Mouse (Mus musculus) Patski (cell line): ENCODE measurements around the gene Boc. TPM values are rescaled to one million over a fixed set of nuclear protein-coding genes. Genes with fewer than 3 reads are reported as not detected.

ENCODE experiments used
- ATAC-seq: fragments of 100-300 bp; one replicate; pipeline ENCODE4 v1.8.0; 2021
- CTCF ChIA-PET: fragments of 350-600 bp; sonication (Branson Sonifier 250); formaldehyde crosslinking; loops from one replicate; lab custom pipeline; 2022; ENCODE audit warnings: inconsistent platforms; lab: Charles Lee
- POLR2A ChIA-PET: fragments of 350-600 bp; sonication (Branson Sonifier 250); formaldehyde crosslinking; loops from one replicate; lab custom pipeline; 2022; ENCODE audit warnings: antibody characterized with exemption, inconsistent platforms; lab: Charles Lee
- DNase-seq: peaks from one replicate; pipeline ENCODE4 v3.0.0-alpha.2; 2011; ENCODE audit warnings: low read depth, low spot score
- H3K27me3 ChIP-seq: fragments of 371-371 bp; one replicate; pipeline ENCODE4 v1.5.1; 2021
- CTCF ChIP-seq: fragments of 100-300 bp; IDR thresholded peaks from one replicate; pipeline ENCODE4 v1.5.1; 2021
- in situ Hi-C: fragments of 300-500 bp; cut with MboI; formaldehyde crosslinking; loops from 3 replicates; pipeline ENCODE4 v1.11.1; 2018; ENCODE audit warnings: low pct_unique_long_range_greater_than_20kb, mixed read lengths
- polyA plus RNA-seq: library from polyadenylated mRNA; unstranded; gene quantifications from one replicate; pipeline ENCODE4 v1.2.3, GENCODE M21; 2021

The Boc gene
- polyA plus RNA-seq, 1 experiment from 2014 or later, result 13.8 TPM

DNA sequence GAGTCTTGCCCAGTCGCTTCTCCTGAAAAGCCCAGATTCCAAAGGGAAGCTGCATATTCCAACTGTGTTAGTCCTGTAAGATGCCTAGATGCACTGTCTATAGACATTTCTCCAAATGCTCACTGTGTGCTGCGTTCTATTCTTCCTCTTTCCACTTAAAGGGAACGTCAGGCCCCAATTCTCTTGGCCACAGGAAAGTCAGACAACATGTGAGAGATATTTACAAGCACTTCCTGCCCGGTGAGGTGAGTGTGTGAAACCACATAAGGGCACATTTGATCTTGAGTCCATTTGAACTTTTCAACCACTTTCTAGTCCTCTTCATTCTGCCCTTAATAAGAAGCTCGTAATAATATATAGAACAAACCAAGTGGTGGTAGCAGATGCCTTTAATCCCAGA lies 50.7 kb downstream of the Boc start:
- ChIA-PET CTCF (interaction anchor here (1.2 to 1.6 kb wide), 2 partner anchors 15 to 24 kb away, joined by 4 read pairs; no protein-coding TSS in a partner anchor), POLR2A (no interaction called here)
- ATAC-seq, result no peak
- no peak for TF ChIP-seq CTCF
- no peaks in the 10 kb centered on the region for H3K27me3 ChIP-seq
- DNase-seq, result no peak
- in situ Hi-C loops, result no loop called here

DNA sequence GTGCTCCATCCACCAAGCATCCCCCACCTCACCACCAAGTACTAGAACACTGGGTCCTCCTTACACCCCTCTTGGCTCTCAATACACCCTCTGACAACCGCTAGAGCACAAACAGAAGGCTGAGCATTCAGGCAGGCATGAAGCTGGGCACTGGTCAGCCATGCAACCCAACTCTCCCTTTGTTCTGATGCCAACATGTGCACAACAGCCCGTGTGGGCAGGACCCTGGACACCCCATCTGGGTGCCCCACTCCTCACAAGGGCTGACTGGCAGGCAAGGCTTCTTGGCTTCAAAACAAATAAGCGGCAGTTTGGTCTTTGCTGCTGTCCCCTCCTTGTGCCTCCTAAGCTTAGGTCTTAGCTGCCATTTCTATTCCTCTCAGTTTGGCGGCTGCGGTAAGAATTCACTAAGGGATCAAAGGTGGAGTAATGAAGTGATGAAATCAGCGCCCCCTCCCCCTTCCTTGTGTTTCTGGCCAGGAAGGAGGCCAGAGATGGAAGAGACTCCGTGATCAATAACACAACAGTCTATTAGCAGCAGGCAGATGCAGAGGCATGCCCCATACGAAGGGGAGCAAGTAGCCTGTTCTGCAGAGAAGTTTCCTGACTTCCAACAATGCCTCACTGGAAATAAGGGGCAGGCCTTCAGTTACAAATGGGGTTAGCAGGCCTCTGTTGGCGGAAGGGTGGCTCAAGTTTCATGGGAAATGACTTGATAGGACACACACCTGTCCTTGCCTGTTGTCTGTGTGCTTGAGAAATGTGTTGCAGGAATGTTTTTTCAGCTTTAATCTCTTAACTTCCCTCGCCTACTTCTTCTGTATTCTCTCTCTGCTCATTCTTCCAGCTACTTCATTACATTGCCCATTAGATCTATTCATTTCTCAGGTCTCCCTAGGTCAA lies 51.4 kb downstream of the Boc start:
- no peaks in the 10 kb centered on the region for H3K27me3 ChIP-seq
- DNase-seq (no peak), ATAC-seq (peak; percentile 12)
- ChIA-PET POLR2A (no interaction called here), CTCF (interaction anchor here (0.9 to 1.6 kb wide), 5 partner anchors 12 to 210 kb away, joined by 3 to 4 read pairs (median 4); no protein-coding TSS in a partner anchor)
- no peak for TF ChIP-seq CTCF
- in situ Hi-C loops, result no loop called here

DNA sequence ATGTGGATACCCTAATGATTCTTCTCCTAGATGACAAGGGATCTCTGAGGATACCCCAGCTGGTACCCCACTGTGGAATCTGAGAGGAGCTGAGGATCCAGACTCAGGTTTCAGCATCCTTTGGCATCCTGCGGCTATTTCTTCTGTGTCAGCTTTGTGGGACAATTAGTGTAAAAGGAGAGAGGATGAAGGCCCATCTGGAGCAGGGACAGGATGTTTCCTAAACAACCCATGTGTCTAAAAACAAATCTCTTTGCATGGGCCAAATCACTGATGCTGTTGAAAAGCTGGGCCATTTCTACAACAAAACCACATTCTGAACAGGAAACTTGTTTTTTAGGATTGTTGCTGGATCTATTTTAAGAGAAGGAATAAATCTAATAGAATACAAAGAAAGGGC lies 53.5 kb downstream of the Boc start:
- POLR2A ChIA-PET, result no interaction called here
- CTCF ChIA-PET, result interaction anchor here (0.8 kb wide), 1 partner anchor 66 kb away, joined by 3 read pairs; no protein-coding TSS in a partner anchor
- in situ Hi-C loops, result no loop called here
- ATAC-seq (no peak), DNase-seq (no peak)
- TF ChIP-seq CTCF, result no peak
- H3K27me3 ChIP-seq, result no peaks in the 10 kb centered on the region

DNA sequence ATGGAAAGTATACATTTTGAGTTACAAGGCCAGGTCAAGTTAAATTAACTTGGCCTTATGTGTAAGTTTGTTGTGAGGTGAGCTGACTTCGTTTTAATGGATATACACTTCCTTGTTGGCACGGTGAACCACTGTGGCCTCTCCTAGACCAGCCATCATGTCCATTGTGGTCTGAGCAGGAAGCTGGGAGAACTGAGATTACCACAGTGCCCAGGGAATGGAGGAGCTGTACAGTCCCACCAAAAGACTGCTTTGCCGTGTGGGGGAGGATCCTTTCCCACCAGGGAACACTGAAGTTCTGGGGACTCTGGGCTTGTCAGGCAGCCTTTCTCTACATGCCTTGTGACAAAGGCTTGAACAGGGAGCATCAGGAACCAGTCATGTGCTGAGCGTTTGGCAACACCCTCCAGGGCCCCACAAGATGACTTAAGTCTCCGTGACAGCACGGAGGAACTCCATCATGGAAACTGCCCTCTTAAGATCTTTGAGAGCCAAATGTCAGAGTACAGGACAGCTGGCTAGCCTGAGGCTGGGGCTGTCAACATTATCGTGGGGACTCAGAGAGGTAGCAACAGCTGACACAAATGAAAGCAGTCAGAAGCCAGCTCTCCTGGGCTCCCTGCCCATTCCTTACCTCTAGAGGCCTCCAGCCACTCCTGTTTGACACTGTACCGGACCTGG lies 55.7 kb downstream of the Boc start:
- no peak for TF ChIP-seq CTCF
- in situ Hi-C loops, result no loop called here
- DNase-seq (no peak), ATAC-seq (no peak)
- CTCF ChIA-PET, result interaction anchor here (0.7 kb wide), 1 partner anchor 1307 kb away, joined by 3 read pairs; no protein-coding TSS in a partner anchor
- POLR2A ChIA-PET, result interaction anchor here (0.7 kb wide), 3 partner anchors 10 to 37 kb away, joined by 4 to 8 read pairs (median 5); no protein-coding TSS in a partner anchor
- no peaks in the 10 kb centered on the region for H3K27me3 ChIP-seq

DNA sequence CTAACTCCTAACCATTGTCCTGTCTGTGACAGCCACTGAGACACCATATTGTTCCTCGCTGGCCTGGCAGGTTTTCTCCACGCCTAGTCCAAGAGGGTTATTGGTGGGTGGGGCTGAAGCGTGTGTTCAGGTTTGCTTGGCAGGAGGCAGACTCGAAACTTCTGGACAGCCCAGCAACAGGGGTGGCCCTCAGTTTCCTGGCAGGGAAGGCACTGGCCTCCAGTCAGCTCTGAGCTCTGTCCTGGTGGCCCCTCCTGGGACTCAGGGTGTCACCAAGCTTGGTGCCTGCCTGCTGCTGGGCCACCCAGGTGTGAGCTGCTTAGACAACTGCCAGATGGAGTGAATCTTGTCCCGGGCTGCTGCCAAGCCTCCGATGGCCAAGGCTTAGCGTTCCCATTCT lies 56.4 kb downstream of the Boc start:
- no peak for ATAC-seq
- in situ Hi-C loops, result no loop called here
- POLR2A ChIA-PET, result interaction anchor here (0.7 kb wide), 3 partner anchors 10 to 38 kb away, joined by 4 to 8 read pairs (median 5); no protein-coding TSS in a partner anchor
- no peak for DNase-seq
- CTCF ChIA-PET, result no interaction called here
- no peaks in the 10 kb centered on the region for H3K27me3 ChIP-seq
- TF ChIP-seq CTCF, result no peak

DNA sequence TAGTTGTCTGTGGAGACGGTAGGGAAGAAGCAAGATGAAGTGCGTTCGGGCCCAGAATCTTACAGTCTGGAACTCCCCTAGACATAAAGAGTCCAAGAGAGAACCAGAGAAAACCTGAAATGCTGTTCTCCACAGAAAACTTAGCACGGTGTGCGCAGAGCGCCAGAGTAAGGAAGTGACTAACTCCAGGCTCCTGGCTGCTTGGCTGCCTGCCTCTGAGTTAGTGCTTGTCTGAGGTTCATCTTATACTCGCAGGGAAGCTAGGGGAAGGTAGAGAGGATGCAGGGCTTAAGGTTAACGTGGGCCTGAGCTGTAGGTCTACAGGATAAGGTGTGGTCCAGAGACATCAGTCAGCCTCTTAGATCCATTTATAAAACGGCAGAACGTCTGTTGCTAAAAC lies 56.9 kb downstream of the Boc start:
- no peak for ATAC-seq
- CTCF ChIA-PET, result no interaction called here
- TF ChIP-seq CTCF, result no peak
- no peak for DNase-seq
- in situ Hi-C loops, result no loop called here
- POLR2A ChIA-PET, result no interaction called here
- H3K27me3 ChIP-seq, result no peaks in the 10 kb centered on the region

DNA sequence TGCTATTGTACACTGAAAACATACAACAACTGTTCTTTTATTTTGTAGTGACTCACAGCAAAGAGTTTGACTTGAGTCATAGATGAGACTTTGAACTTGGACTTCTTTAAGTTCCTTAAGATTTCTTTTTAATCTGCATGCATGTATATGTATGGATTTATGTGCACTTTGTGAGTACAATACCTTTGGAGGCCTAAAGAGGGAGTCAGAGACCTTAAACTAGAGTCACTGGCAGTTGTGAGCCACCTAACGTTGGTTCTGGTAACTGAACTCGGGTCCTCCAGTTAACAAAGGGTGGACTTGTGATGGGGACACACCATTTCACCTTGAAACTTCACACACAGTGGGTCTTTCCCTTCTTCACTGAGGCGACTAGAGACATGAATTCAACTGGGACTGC lies 60.2 kb downstream of the Boc start:
- CTCF ChIA-PET, result no interaction called here
- H3K27me3 ChIP-seq, result no peaks in the 10 kb centered on the region
- DNase-seq, result no peak
- no peak for TF ChIP-seq CTCF
- POLR2A ChIA-PET, result no interaction called here
- in situ Hi-C loops, result no loop called here
- ATAC-seq, result no peak

DNA sequence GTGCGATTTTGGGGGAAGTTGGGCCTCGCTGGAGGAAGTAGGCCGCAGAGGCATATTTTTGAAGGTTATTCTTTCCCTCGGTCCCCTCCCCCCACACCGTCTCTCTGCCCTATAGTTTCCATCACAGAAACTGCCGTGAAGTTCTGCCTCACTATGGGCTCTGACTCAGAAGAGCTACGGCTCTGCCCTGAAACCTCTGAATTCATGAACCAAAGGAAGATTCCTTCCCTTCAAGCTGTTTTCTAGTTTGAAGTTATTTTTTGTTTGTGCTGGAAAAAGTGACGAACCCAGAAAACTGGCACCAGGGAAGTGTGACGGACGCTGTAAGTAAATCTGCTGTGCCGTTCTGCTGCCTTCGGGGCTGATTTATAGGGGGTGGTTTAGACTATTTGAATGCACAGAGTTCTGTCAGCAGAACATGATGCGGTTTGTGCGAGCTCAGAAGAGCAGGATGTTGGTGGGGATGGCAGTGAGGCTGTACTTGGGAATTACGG lies 61.7 kb downstream of the Boc start:
- no peak for ATAC-seq
- ChIA-PET CTCF (no interaction called here), POLR2A (interaction anchor here (0.6 kb wide), 1 partner anchor 669 kb away, joined by 6 read pairs; no protein-coding TSS in a partner anchor)
- H3K27me3 ChIP-seq, result no peaks in the 10 kb centered on the region
- TF ChIP-seq CTCF, result no peak
- in situ Hi-C loops, result no loop called here
- no peak for DNase-seq

DNA sequence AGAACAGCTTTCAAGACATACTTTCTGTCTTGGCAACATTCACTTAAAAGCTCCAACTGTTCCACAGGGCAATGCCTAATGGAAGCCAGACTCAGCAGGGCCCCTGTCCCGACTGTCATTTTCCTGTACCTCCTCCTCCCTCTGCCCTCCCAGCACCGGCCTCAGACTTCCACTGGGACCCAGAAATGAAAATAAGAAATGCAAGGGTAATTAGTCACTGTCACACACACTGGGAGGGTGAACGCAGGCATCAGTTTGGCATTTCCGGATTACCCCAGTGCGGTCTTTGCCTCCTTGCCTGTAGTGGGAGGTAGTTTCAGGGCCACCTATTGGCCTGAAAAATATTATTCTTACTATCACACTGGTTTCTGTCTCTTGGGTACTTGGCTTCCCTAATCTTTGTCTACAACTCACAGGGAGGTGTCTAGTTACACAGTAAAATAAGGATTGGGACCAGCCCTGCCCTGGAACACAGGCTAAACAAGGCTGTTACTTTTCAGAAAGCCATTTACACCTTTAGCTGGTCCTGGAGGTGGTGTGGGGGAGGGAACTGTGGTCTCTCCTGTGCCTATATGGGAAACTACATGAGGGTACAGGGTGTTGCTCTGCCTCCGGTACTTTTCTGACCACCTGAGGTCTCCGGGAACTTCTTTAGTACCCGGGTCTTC lies 64.1 kb downstream of the Boc start:
- ATAC-seq (no peak), DNase-seq (no peak)
- no peak for TF ChIP-seq CTCF
- POLR2A ChIA-PET, result interaction anchor here (0.6 kb wide), 1 partner anchor 19 kb away, joined by 3 read pairs; no protein-coding TSS in a partner anchor
- H3K27me3 ChIP-seq, result no peaks in the 10 kb centered on the region
- in situ Hi-C loops, result no loop called here
- CTCF ChIA-PET, result interaction anchor here (1.2 to 1.6 kb wide), 2 partner anchors 14 to 42 kb away, joined by 3 to 4 read pairs; no protein-coding TSS in a partner anchor

DNA sequence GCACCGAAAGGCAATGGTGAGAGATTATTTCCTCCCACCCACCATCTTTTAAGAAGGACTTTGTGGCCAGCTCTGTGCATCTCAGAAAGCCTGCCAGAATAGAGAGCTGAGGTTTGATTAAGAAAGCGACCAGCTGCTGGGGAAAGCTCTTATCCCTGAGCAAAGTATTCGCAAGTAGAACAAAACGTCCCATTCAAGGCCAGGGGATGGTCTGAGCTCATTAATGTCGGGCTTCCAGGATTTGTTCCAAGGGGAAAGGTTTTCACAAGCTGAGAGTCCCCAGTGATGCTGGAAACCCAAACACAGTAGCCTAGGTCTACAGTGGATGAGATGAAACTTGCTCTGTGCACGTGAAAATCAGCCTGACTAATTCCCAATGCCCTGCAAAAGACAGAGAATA lies 64.8 kb downstream of the Boc start:
- no peaks in the 10 kb centered on the region for H3K27me3 ChIP-seq
- no peak for TF ChIP-seq CTCF
- no peak for ATAC-seq
- DNase-seq, result no peak
- in situ Hi-C loops, result no loop called here
- ChIA-PET POLR2A (no interaction called here), CTCF (interaction anchor here (0.7 to 1.6 kb wide), 3 partner anchors 15 to 225 kb away, joined by 3 to 4 read pairs (median 3); no protein-coding TSS in a partner anchor)
